9 mouse cellular contexts compared by ENCODE assay signal in genomic region chr11:121543287-121543856, GRCm38 (mm10). TPM values are rescaled to one million over a fixed set of nuclear protein-coding genes. Genes with fewer than 3 reads are reported as not detected.
DNase-seq lines count a peak whose midpoint lies in the region; ATAC-seq and TF ChIP-seq lines count a peak whose summit lies in the region.
"Had no signal": no experiment of that assay in that cellular context is flagged by ENCODE, and none has a peak within 500 bp of the region (broad histone marks: within the 10 kb centered on the region; RNA-seq: fewer than 3 reads in every experiment).

No protein-coding gene starts in this region.

- no peak for TF ChIP-seq CTCF in cerebellum, adult 2 months (IDR thresholded peaks at IDR 0.05; ENCODE audit: borderline replicate concordance, insufficient read depth, low read depth, low read length)

- no peak overlapping the region for H3K27ac ChIP-seq in cerebellum, adult 2 months (ENCODE audit: insufficient read depth, low read length)
- H3K27ac ChIP-seq in kidney, embryonic 14.5 days (ENCODE audit: low read depth, low read length) = peak overlapping the region; percentile 55; the same call in 1 of the 2 replicates
- no peak overlapping the region for H3K27ac ChIP-seq in midbrain, embryonic 10.5 days (replicated peaks)

- H3K27me3 ChIP-seq in cerebellum, adult 2 months (ENCODE audit: control insufficient read depth, insufficient read depth, low read length) = no peaks in the 10 kb centered on the region
- no peaks in the 10 kb centered on the region for H3K27me3 ChIP-seq in kidney, embryonic 14.5 days (ENCODE audit: control insufficient read depth, insufficient read depth, low read length)
- no peaks in the 10 kb centered on the region for H3K27me3 ChIP-seq in midbrain, embryonic 10.5 days (ENCODE audit: low read depth, poor library complexity, severe bottlenecking)

- H3K9me3 ChIP-seq in kidney, embryonic 14.5 days (ENCODE audit: control insufficient read depth, low read length) = no peaks in the 10 kb centered on the region
- no peaks in the 10 kb centered on the region for H3K9me3 ChIP-seq in midbrain, embryonic 10.5 days (replicated peaks)

- H3K9ac ChIP-seq in kidney, embryonic 14.5 days (ENCODE audit: low read depth, low read length) = no peak overlapping the region; the same call in 1 of the 2 replicates

- peak; percentile 19 for DNase-seq in left cerebral cortex, postnatal 4 days
- no peak for DNase-seq in left cerebral cortex, adult 9 months (ENCODE audit: low spot score in 2 of 2)
- peak; percentile 42 to 43 for DNase-seq in cerebellum, adult 2 months
- DNase-seq in spleen, postnatal 36 days (ENCODE audit: low spot score in 2 of 2) = peak; percentile 29 to 59
- DNase-seq in right cerebral cortex, postnatal 14 days = no peak
- DNase-seq in layer of hippocampus, adult 8-10 months (ENCODE audit: low spot score in 2 of 2) = no peak
- DNase-seq in midbrain, embryonic 10.5 days (ENCODE audit: low spot score) = no peak
- DNase-seq: midbrain, embryonic 14.5 days had no signal

- H3K4me2 ChIP-seq in kidney, embryonic 14.5 days (replicated peaks; ENCODE audit: low read depth, low read length) = no peak overlapping the region

- no peak for ATAC-seq in kidney, embryonic 14.5 days (ENCODE audit: low FRiP score, low TSS enrichment)

- H3K36me3 ChIP-seq in kidney, embryonic 14.5 days (ENCODE audit: control insufficient read depth, insufficient read depth, low read length) = no peaks in the 10 kb centered on the region
- H3K36me3 ChIP-seq in midbrain, embryonic 10.5 days = peaks cover 27% of the 10 kb centered on the region

- no peak for TF ChIP-seq POLR2A in cerebellum, adult 2 months (IDR thresholded peaks at IDR 0.05; ENCODE audit: borderline replicate concordance, insufficient read depth, low read length)

- 51% methylated on average over 5 of the region's 5 CpGs for whole genome bisulfite sequencing in cerebellum, adult 2 months
- 78% methylated on average over 5 of the region's 5 CpGs for WGBS in kidney, embryonic 14.5 days
- 90% methylated on average over 5 of the region's 5 CpGs for WGBS in midbrain, embryonic 10.5 days

- intact Hi-C loops in left cerebral cortex, postnatal 4 days (cut with DNase I) = no loop called here

- peaks cover 25% of the 10 kb centered on the region for H3K4me1 ChIP-seq in cerebellum, adult 2 months (ENCODE audit: control insufficient read depth, insufficient read depth, low read length)
- peaks cover 4% of the 10 kb centered on the region; the same call in 1 of the 2 replicates for H3K4me1 ChIP-seq in kidney, embryonic 14.5 days (ENCODE audit: control insufficient read depth, insufficient read depth, low read length)
- H3K4me1 ChIP-seq in midbrain, embryonic 10.5 days = peaks cover 3% of the 10 kb centered on the region

- no peak overlapping the region for H3K4me3 ChIP-seq in cerebellum, adult 2 months (replicated peaks; ENCODE audit: insufficient read depth, low read depth, low read length)
- no peak overlapping the region for H3K4me3 ChIP-seq in kidney, embryonic 14.5 days (ENCODE audit: low read length)
- H3K4me3 ChIP-seq in midbrain, embryonic 10.5 days = no peak overlapping the region

RNA-seq across cellular contexts. Expression of gene Zfp750, which starts 24.2 kb away (rescaled TPM):
- total RNA-seq in left cerebral cortex, postnatal 4 days (2021) = not detected
- 0.98 and 1.00 TPM in 2 replicates for polyA plus RNA-seq in cerebellum, adult 2 months (2012; rRNA removed)
- polyA plus RNA-seq in kidney, embryonic 14.5 days (2014; fragmentation: Nextera tagmentation; extraction: Ambion mirVana) = 0.40 and 0.47 TPM in 2 replicates
- under 1 TPM in 3 of 4 experiments, not detected in 1; 0.14 to 0.37 (median 0.16) TPM for total RNA-seq in layer of hippocampus, adult 8-10 months (2022)
- polyA plus RNA-seq in midbrain, embryonic 10.5 days (2016; fragmentation: Nextera tagmentation; extraction: Ambion mirVana) = 0.46 and 0.67 TPM in 2 replicates

Comparison
In these comparisons a context has a peak if more than half of its experiments do, and no peak if none do; other contexts are left out.
1. DNase-seq: peak in left cerebral cortex, postnatal 4 days (single experiment), cerebellum, adult 2 months (2 of 2) and spleen, postnatal 36 days (2 of 2); none in left cerebral cortex, adult 9 months (0 of 2), right cerebral cortex, postnatal 14 days (single experiment), layer of hippocampus, adult 8-10 months (0 of 2) and midbrain, embryonic 10.5 days (single experiment).